Mouse (Mus musculus) embryonic facial prominence, embryonic 13.5 days (tissue): ENCODE results near the gene Asb18. TPM values are rescaled to one million over a fixed set of nuclear protein-coding genes. Genes with fewer than 3 reads are reported as not detected.

Source experiments
- ATAC-seq: fragments of 200-750 bp; cut with Nextera tagmentation; 2 replicates; pipeline ENCODE4 v1.8.0; 2017; ENCODE audit warnings: low read depth; ENCODE audit not compliant: insufficient number of reproducible peaks, insufficient read depth, low FRiP score, low TSS enrichment
- H3K27ac ChIP-seq: fragments of 300-500 bp; sonication (generic); 2 replicates; pipeline ENCODE4 v1.5.1; 2015; ENCODE audit warnings: moderate library complexity, mild to moderate bottlenecking, inconsistent platforms
- H3K27me3 ChIP-seq: fragments of 300-500 bp; sonication (generic); 2 replicates; pipeline ENCODE4 v1.6.1; 2015; ENCODE audit warnings: mild to moderate bottlenecking, inconsistent platforms
- H3K36me3 ChIP-seq: fragments of 300-500 bp; sonication (generic); 2 replicates; pipeline ENCODE4 v1.6.1; 2015; ENCODE audit warnings: mild to moderate bottlenecking, inconsistent platforms
- H3K4me1 ChIP-seq: fragments of 300-500 bp; sonication (generic); 2 replicates; pipeline ENCODE4 v1.6.1; 2015; ENCODE audit warnings: inconsistent platforms
- H3K4me2 ChIP-seq: fragments of 300-500 bp; sonication (generic); 2 replicates; pipeline ENCODE4 v1.6.1; 2015; ENCODE audit warnings: moderate library complexity, mild to moderate bottlenecking, inconsistent platforms
- H3K4me3 ChIP-seq: fragments of 300-500 bp; sonication (generic); 2 replicates; pipeline ENCODE4 v1.5.1; 2015; ENCODE audit warnings: mild to moderate bottlenecking, inconsistent platforms
- H3K9ac ChIP-seq: fragments of 300-500 bp; sonication (generic); 2 replicates; pipeline ENCODE4 v1.6.1; 2015; ENCODE audit warnings: mild to moderate bottlenecking, inconsistent platforms
- H3K9me3 ChIP-seq: fragments of 300-500 bp; sonication (generic); 2 replicates; pipeline ENCODE4 v1.6.1; 2016; ENCODE audit warnings: inconsistent platforms
- WGBS: fragments of 180-500 bp; shearing (Covaris S2); methylation state at CpG from one replicate; pipeline ENCODE4 v1.1.7; 2015; ENCODE audit warnings: mixed read lengths; 5-methylcytosine and 5-hydroxymethylcytosine counted together
- polyA plus RNA-seq: library from polyadenylated mRNA; unstranded; fragments of >200 nt; fragmentation: Nextera tagmentation; extraction: Ambion mirVana; gene quantifications from 2 replicates; pipeline ENCODE4 v1.2.1, GENCODE M21; 2015

Asb18 gene
- polyA plus RNA-seq, 1 experiment from 2014 or later: not detected

GRCm38 (mm10) chr1:89922883-89923641, 91.4 kb downstream of the Asb18 start:
- H3K27ac ChIP-seq: no peak overlapping the region
- no peak overlapping the region for H3K9ac ChIP-seq
- no peaks in the 10 kb centered on the region for H3K36me3 ChIP-seq
- peak overlapping the region; percentile 20 for H3K4me3 ChIP-seq
- 1% methylated on average over 40 of the region's 41 CpGs for WGBS
- H3K9me3 ChIP-seq: no peaks in the 10 kb centered on the region; the same call in 1 of the 2 replicates
- H3K4me1 ChIP-seq: peaks cover 21% of the 10 kb centered on the region
- peaks cover 100% of the 10 kb centered on the region for H3K27me3 ChIP-seq
- H3K4me2 ChIP-seq: peak overlapping the region; percentile 35
- no peak for ATAC-seq

DNA sequence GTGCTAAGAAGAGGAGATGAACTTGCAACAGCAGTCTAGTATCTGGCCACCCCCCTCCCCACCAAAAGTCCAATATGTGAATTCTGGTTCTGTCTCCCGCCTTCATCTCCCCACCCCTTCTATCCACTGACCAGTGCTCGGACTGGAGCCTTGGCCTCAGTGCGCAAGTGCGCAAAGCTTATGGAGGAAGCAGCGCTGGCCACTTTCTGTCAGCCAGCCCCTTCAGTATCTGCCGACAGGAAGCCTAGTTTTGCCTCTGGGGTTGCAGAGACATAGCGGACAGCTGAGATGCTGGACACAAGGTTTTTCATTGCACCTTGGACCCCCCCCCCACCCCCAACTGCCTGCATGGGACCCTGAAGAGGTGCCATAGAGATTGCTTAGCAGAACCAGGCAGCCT, 92.2 kb downstream of the Asb18 start:
- Histone ChIP-seq H3K36me3 (no peaks in the 10 kb centered on the region), H3K27me3 (peaks cover 100% of the 10 kb centered on the region), H3K9ac (no peak overlapping the region), H3K27ac (no peak overlapping the region), H3K9me3 (no peaks in the 10 kb centered on the region; the same call in 1 of the 2 replicates), H3K4me2 (no peak overlapping the region), H3K4me3 (no peak overlapping the region), H3K4me1 (peaks cover 16% of the 10 kb centered on the region)
- WGBS: 3% methylated on average over 7 of the region's 7 CpGs
- ATAC-seq: no peak

DNA sequence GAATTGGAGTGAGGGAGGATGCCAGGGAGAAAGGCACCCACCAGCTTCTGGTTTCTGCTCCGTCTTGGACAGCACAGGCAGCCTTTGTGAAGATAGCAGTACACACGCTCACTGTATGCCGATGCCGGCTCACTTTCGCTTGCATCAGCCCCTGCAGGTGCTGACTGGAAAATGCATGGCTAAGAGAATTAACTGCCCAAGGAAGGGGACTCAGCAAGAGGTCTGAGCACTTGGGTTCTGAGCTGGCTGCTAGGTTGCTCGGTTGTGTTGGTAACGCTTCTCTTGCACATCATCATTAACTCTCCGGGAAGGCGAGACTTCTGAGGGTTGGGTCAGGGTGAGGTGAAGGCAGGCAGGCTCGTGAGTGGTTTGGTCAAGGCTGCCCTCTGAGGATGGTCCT, 92.7 kb downstream of the Asb18 start:
- H3K4me3 ChIP-seq: no peak overlapping the region
- no peak overlapping the region for H3K4me2 ChIP-seq
- no peaks in the 10 kb centered on the region; the same call in 1 of the 2 replicates for H3K9me3 ChIP-seq
- no peak for ATAC-seq
- no peak overlapping the region for H3K9ac ChIP-seq
- peaks cover 13% of the 10 kb centered on the region for H3K4me1 ChIP-seq
- peaks cover 100% of the 10 kb centered on the region for H3K27me3 ChIP-seq
- WGBS: under 1% methylated on average over 10 of the region's 10 CpGs
- H3K36me3 ChIP-seq: no peaks in the 10 kb centered on the region
- no peak overlapping the region for H3K27ac ChIP-seq

GRCm38 (mm10) chr1:89919206-89919605, 95.3 kb downstream of the Asb18 start:
- Histone ChIP-seq H3K27me3 (peaks cover 77% of the 10 kb centered on the region), H3K36me3 (no peaks in the 10 kb centered on the region), H3K9me3 (no peaks in the 10 kb centered on the region; the same call in 1 of the 2 replicates), H3K4me3 (no peak overlapping the region), H3K4me1 (peaks cover 13% of the 10 kb centered on the region), H3K4me2 (no peak overlapping the region), H3K9ac (no peak overlapping the region), H3K27ac (no peak overlapping the region)
- no peak for ATAC-seq
- WGBS: 72% methylated on average over 6 of the region's 6 CpGs

DNA sequence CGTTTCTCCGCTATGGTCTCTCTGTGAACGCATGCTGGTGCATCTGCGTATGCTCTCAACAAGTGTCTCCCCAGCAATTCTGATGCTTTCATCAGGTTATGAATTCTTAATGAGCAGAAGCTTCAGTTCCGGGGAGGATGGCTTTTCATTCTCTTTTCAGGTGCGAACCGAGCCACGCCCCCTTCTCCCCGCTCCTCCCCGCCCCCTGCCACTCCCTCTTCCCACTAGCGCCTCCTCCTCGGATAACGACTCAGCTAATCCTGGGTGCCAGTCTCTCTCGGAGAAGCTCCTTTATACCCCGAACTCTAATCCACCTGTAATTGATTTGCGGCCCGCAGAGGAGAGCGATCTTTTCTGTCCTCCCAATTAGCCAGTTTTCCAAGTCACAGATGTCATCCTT, 96.4 kb downstream of the Asb18 start:
- no peak for ATAC-seq
- H3K4me2 ChIP-seq: no peak overlapping the region
- WGBS: 15% methylated on average over 18 of the region's 18 CpGs
- H3K27ac ChIP-seq: no peak overlapping the region
- H3K9me3 ChIP-seq: no peaks in the 10 kb centered on the region; the same call in 1 of the 2 replicates
- peaks cover 66% of the 10 kb centered on the region for H3K27me3 ChIP-seq
- H3K4me1 ChIP-seq: peaks cover 6% of the 10 kb centered on the region
- H3K4me3 ChIP-seq: no peak overlapping the region
- no peak overlapping the region for H3K9ac ChIP-seq
- H3K36me3 ChIP-seq: no peaks in the 10 kb centered on the region

DNA sequence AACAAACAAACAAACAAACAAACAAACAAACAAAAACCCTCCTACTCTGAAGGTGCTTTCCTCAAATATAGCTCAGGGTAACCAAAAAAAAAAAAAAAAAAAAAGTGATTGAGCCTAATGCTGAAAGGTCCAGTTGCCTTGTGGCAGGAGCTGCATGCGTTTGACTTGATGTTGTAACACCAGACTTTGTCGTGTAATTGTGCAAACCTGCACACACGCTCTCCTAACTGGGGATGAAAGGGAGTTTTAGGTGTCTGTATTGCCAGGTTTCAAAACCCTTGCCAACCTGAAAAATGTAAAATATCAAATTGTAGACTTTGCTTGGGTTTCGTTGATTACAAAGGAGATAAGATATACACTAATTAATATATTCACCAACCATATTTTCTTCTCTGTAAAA, 100.9 kb downstream of the Asb18 start:
- peaks cover 24% of the 10 kb centered on the region for H3K27me3 ChIP-seq
- no peak overlapping the region for H3K9ac ChIP-seq
- H3K4me2 ChIP-seq: no peak overlapping the region
- H3K27ac ChIP-seq: no peak overlapping the region
- H3K36me3 ChIP-seq: no peaks in the 10 kb centered on the region
- H3K4me1 ChIP-seq: peaks cover 11% of the 10 kb centered on the region; the same call in 1 of the 2 replicates
- 74% methylated on average over 4 of the region's 4 CpGs for WGBS
- no peak for ATAC-seq
- no peaks in the 10 kb centered on the region; the same call in 1 of the 2 replicates for H3K9me3 ChIP-seq
- no peak overlapping the region for H3K4me3 ChIP-seq

DNA sequence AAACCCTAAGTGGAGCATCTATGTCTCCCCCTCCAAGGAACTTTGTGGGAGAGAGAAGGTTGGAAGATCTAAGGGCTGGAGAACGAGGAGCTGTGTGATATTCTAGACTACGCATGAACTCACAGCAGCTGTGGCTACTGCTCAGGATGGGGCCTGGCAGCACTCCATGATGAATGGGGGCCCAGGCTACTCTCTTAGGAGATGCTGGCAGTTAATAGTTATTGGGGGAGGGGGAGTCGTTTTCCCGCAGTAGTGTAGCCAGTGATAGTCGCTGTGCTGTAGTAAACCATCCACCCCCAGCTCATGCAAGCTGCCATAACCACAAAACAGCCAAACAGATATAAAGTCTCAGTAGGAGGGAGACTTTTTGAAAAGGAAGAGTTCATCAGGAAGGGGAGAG, 102.1 kb downstream of the Asb18 start:
- no peak overlapping the region for H3K27ac ChIP-seq
- no peak for ATAC-seq
- WGBS: 42% methylated on average over 5 of the region's 5 CpGs
- no peak overlapping the region for H3K9ac ChIP-seq
- H3K9me3 ChIP-seq: no peaks in the 10 kb centered on the region
- H3K27me3 ChIP-seq: peaks cover 12% of the 10 kb centered on the region
- H3K4me1 ChIP-seq: peaks cover 11% of the 10 kb centered on the region; the same call in 1 of the 2 replicates
- H3K36me3 ChIP-seq: no peaks in the 10 kb centered on the region
- no peak overlapping the region for H3K4me2 ChIP-seq
- no peak overlapping the region for H3K4me3 ChIP-seq

GRCm38 (mm10) chr1:89909796-89910195, 104.7 kb downstream of the Asb18 start:
- peaks cover 11% of the 10 kb centered on the region; the same call in 1 of the 2 replicates for H3K4me1 ChIP-seq
- no peak for ATAC-seq
- peaks cover 10% of the 10 kb centered on the region; the same call in 1 of the 2 replicates for H3K9me3 ChIP-seq
- no peak overlapping the region for H3K9ac ChIP-seq
- H3K4me2 ChIP-seq: no peak overlapping the region
- no peaks in the 10 kb centered on the region for H3K36me3 ChIP-seq
- WGBS: 91% methylated on average over 8 of the region's 8 CpGs
- 0 out of 2 replicates have a peak, but pooled peaks cover 3% of the 10 kb centered on the region for H3K27me3 ChIP-seq
- H3K27ac ChIP-seq: no peak overlapping the region
- H3K4me3 ChIP-seq: no peak overlapping the region

DNA sequence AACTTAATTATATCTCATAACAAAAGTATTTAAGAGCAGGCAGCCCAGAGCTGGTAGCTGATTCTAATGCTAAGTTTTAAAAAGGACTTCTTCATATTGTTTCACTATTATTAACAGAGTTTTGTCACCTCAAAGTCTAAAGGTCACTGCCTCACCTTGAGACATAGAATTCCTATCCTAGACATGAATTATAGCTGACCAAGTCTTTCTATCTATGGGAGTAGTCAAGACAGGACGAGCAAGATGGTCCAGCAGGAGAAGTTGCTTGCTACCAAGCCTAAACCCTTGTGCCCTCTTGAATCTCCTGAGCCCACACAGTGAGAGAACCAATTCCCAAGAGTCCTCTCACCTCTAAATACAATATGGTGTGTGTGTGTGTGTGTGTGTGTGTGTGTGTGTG, 111.8 kb downstream of the Asb18 start:
- Histone ChIP-seq H3K9me3 (peaks cover 10% of the 10 kb centered on the region; the same call in 1 of the 2 replicates), H3K27ac (no peak overlapping the region), H3K36me3 (no peaks in the 10 kb centered on the region), H3K4me1 (no peaks in the 10 kb centered on the region), H3K4me3 (no peak overlapping the region), H3K9ac (no peak overlapping the region), H3K4me2 (no peak overlapping the region), H3K27me3 (no peaks in the 10 kb centered on the region)
- 88% methylated on average over 1 of the region's 1 CpGs for WGBS
- ATAC-seq: no peak

GRCm38 (mm10) chr1:89902236-89902635, 112.2 kb downstream of the Asb18 start:
- Histone ChIP-seq H3K4me2 (no peak overlapping the region), H3K9me3 (peaks cover 10% of the 10 kb centered on the region; the same call in 1 of the 2 replicates), H3K36me3 (no peaks in the 10 kb centered on the region), H3K27me3 (no peaks in the 10 kb centered on the region), H3K9ac (no peak overlapping the region), H3K27ac (no peak overlapping the region), H3K4me1 (no peaks in the 10 kb centered on the region), H3K4me3 (no peak overlapping the region)
- 88% methylated on average over 2 of the region's 2 CpGs for WGBS
- ATAC-seq: no peak

DNA sequence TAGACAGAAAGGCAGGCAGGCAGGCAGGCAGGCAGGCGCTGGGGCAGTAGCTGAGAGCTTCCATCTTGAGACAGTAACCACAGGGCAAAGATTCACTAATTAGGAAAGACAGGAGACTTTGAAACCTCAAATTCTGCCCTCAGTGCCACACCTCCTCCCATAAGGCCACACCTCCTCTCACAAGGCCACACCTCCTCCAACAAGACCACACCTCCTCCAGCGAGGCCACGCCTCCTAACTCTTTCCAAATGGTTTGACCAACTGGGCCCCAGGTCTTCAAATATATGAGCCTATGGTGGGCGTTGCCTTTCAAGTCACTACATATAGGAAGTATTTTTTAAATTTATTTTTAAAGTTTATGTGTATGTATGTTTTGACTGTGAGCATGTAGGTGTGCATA, 113.1 kb downstream of the Asb18 start:
- Histone ChIP-seq H3K4me2 (no peak overlapping the region), H3K27ac (no peak overlapping the region)

More for the DNA sequence above, 113.1 kb downstream of the Asb18 start:
- no peaks in the 10 kb centered on the region for H3K36me3 ChIP-seq
- H3K4me1 ChIP-seq: no peaks in the 10 kb centered on the region
- H3K27me3 ChIP-seq: no peaks in the 10 kb centered on the region
- no peak for ATAC-seq
- no peak overlapping the region for H3K9ac ChIP-seq
- H3K4me3 ChIP-seq: no peak overlapping the region
- 72% methylated on average over 4 of the region's 4 CpGs for WGBS
- peaks cover 2% of the 10 kb centered on the region; the same call in 1 of the 2 replicates for H3K9me3 ChIP-seq
